Comparison of ENCODE assay signal across 27 mouse cellular contexts in the genomic region with DNA sequence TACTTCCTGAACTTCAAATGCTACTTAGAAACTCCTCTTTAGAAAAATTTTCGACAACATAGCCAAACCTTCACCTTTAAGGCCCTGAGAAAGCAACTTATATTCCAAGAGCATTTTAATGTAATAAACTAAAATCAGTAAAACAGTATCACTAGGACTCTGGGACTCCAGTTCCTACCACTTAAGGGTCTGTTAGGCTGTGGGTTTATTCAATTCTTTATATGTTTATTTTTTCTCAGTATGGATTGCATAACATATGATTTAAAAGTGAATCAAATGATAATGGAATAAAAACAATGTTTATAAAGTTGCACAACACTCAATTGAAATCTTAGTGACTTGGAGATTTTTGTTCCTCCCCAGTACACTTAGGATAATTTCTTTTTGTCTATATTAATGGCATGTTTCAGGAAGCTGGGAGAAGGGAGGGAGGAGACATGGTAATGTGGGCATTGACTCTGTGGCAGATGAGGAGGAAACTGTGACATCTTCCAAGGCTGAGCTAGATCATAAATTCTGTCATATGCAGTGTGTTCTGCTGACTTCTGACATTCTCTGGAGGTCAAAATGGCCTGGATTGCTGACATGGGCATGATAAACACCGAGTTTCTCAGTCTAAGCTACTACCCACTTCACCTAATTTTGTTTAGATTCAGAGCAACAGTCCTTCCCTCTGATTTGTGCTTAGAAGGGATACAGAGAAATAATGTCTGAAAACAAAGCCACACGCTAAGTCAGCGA.
DNase-seq lines count a peak whose midpoint lies in the region; ATAC-seq and TF ChIP-seq lines count a peak whose summit lies in the region.
"Had no signal": no experiment of that assay in that cellular context is flagged by ENCODE, and none has a peak within 500 bp of the region (broad histone marks: within the 10 kb centered on the region; RNA-seq: fewer than 3 reads in every experiment).

No protein-coding gene starts in this region.

- H3K4me2 ChIP-seq in lung, embryonic 14.5 days: no peak overlapping the region
- H3K4me2 ChIP-seq: embryonic facial prominence, embryonic 12.5 days; embryonic facial prominence, embryonic 15.5 days; forebrain, embryonic 12.5 days; forebrain, embryonic 15.5 days; heart, embryonic 13.5 days; hindbrain, embryonic 12.5 days; hindbrain, embryonic 15.5 days had no signal

- no peaks in the 10 kb centered on the region for H3K9me3 ChIP-seq in lung, embryonic 14.5 days (ENCODE audit: low read depth, low read length)
- H3K9me3 ChIP-seq: embryonic facial prominence, embryonic 12.5 days; embryonic facial prominence, embryonic 15.5 days; forebrain, embryonic 12.5 days; forebrain, embryonic 15.5 days; heart, embryonic 10.5 days; heart, embryonic 13.5 days; hindbrain, embryonic 12.5 days; hindbrain, embryonic 15.5 days had no signal

- intact Hi-C loops in heart, postnatal 36 days (cut with DNase I): no loop called here

- peak; percentile 69 for ATAC-seq in lung, embryonic 14.5 days (ENCODE audit: insufficient read depth)
- ATAC-seq in erythroid progenitor cell, adult 5-6 weeks (replicated peaks; ENCODE audit: low FRiP score, poor library complexity, severe bottlenecking): no peak
- ATAC-seq: forebrain, embryonic 15.5 days; intestine, postnatal 0 days; Patski had no signal

- DNase-seq in lung, embryonic 14.5 days: peak; percentile 32
- DNase-seq in lung, postnatal 10 days: no peak
- peak; percentile 60 for DNase-seq in adrenal gland, adult 2 months
- peak; percentile 12 for DNase-seq in adrenal gland, postnatal 10 days
- DNase-seq in heart, postnatal 36 days: no peak
- DNase-seq: B cell, adult 2 months; cerebellum, adult 11 months; cerebellum, adult 2 months; cerebellum, adult 9-11 months; cerebellum, postnatal 25 days; gastrocnemius, postnatal 10 days; gastrocnemius, postnatal 36 days; heart, adult 2 months; heart, postnatal 14 days had no signal

- H3K4me1 ChIP-seq in lung, embryonic 14.5 days (ENCODE audit: insufficient read depth): no peaks in the 10 kb centered on the region
- H3K4me1 ChIP-seq: embryonic facial prominence, embryonic 12.5 days; embryonic facial prominence, embryonic 15.5 days; forebrain, embryonic 12.5 days; forebrain, embryonic 15.5 days; heart, embryonic 10.5 days; heart, embryonic 13.5 days; hindbrain, embryonic 12.5 days; hindbrain, embryonic 15.5 days had no signal

- no peak overlapping the region for H3K4me3 ChIP-seq in lung, embryonic 14.5 days (ENCODE audit: low read depth, low read length)
- H3K4me3 ChIP-seq: embryonic facial prominence, embryonic 12.5 days; embryonic facial prominence, embryonic 15.5 days; forebrain, embryonic 12.5 days; forebrain, embryonic 15.5 days; heart, adult 2 months; heart, embryonic 10.5 days; heart, embryonic 13.5 days; hindbrain, embryonic 12.5 days; hindbrain, embryonic 15.5 days had no signal

- H3K27me3 ChIP-seq in lung, embryonic 14.5 days (ENCODE audit: insufficient read depth, low read length): no peaks in the 10 kb centered on the region
- H3K27me3 ChIP-seq: CH12.LX; embryonic facial prominence, embryonic 12.5 days; embryonic facial prominence, embryonic 15.5 days; forebrain, embryonic 12.5 days; forebrain, embryonic 15.5 days; heart, embryonic 13.5 days; hindbrain, embryonic 12.5 days; hindbrain, embryonic 15.5 days; Patski had no signal

- no peak for TF ChIP-seq CTCF in lung, embryonic 14.5 days (IDR thresholded peaks at IDR 0.05; ENCODE audit: low read depth)

- no peak overlapping the region for H3K9ac ChIP-seq in lung, embryonic 14.5 days
- H3K9ac ChIP-seq: embryonic facial prominence, embryonic 12.5 days; embryonic facial prominence, embryonic 15.5 days; forebrain, embryonic 12.5 days; forebrain, embryonic 15.5 days; heart, embryonic 13.5 days; hindbrain, embryonic 12.5 days; hindbrain, embryonic 15.5 days had no signal

- 58% methylated on average over 4 of the region's 4 CpGs for WGBS in lung, embryonic 14.5 days

- H3K27ac ChIP-seq in lung, embryonic 14.5 days (ENCODE audit: low read depth): no peak overlapping the region; the same call in 1 of the 2 replicates
- H3K27ac ChIP-seq: embryonic facial prominence, embryonic 12.5 days; embryonic facial prominence, embryonic 15.5 days; forebrain, embryonic 12.5 days; forebrain, embryonic 15.5 days; heart, adult 2 months; heart, embryonic 10.5 days; heart, embryonic 13.5 days; hindbrain, embryonic 12.5 days; hindbrain, embryonic 15.5 days had no signal

- H3K36me3 ChIP-seq in lung, embryonic 14.5 days (ENCODE audit: insufficient read depth): no peaks in the 10 kb centered on the region
- H3K36me3 ChIP-seq: embryonic facial prominence, embryonic 12.5 days; embryonic facial prominence, embryonic 15.5 days; forebrain, embryonic 12.5 days; forebrain, embryonic 15.5 days; G1E; heart, embryonic 10.5 days; heart, embryonic 13.5 days; hindbrain, embryonic 12.5 days; hindbrain, embryonic 15.5 days had no signal

Comparison
In these comparisons a context has a peak if more than half of its experiments do, and no peak if none do; other contexts are left out.
1. DNase-seq: peak in lung, embryonic 14.5 days (single experiment), adrenal gland, adult 2 months (single experiment) and adrenal gland, postnatal 10 days (single experiment); none in lung, postnatal 10 days (single experiment) and heart, postnatal 36 days (0 of 2).